Mouse (Mus musculus) small intestine, adult 2 months (tissue): ENCODE data around the gene Scml4.

Experiments used
- CTCF ChIP-seq: fragments of 200-500 bp; IDR thresholded peaks from 2 replicates; pipeline ENCODE4 v1.5.1; 2012; ENCODE audit warnings: low read depth, mild to moderate bottlenecking, control low read depth, inconsistent platforms, low read length, moderate library complexity, mixed read lengths; ENCODE audit not compliant: insufficient replicate concordance, insufficient read length; ENCODE audit errors: extremely low read depth
- POLR2A ChIP-seq: fragments of 200-500 bp; IDR thresholded peaks from 2 replicates; pipeline ENCODE4 v1.6.1; 2012; ENCODE audit warnings: low read depth, mild to moderate bottlenecking, control low read depth, inconsistent platforms, low read length, moderate library complexity

GRCm38 (mm10) chr10:42888241-42888640, 28.1 kb downstream of the Scml4 start:
- no peak for TF ChIP-seq CTCF
- TF ChIP-seq POLR2A: no peak
